Mouse (Mus musculus): Measurements from ENCODE around the gene Foxi2. TPM values are rescaled to one million over a fixed set of nuclear protein-coding genes. Genes with fewer than 3 reads are reported as not detected.

Gene Foxi2
- 4.1 and 6.9 TPM in 2 replicates for polyA plus RNA-seq (2016; fragmentation: Nextera tagmentation; extraction: Ambion mirVana)

DNA sequence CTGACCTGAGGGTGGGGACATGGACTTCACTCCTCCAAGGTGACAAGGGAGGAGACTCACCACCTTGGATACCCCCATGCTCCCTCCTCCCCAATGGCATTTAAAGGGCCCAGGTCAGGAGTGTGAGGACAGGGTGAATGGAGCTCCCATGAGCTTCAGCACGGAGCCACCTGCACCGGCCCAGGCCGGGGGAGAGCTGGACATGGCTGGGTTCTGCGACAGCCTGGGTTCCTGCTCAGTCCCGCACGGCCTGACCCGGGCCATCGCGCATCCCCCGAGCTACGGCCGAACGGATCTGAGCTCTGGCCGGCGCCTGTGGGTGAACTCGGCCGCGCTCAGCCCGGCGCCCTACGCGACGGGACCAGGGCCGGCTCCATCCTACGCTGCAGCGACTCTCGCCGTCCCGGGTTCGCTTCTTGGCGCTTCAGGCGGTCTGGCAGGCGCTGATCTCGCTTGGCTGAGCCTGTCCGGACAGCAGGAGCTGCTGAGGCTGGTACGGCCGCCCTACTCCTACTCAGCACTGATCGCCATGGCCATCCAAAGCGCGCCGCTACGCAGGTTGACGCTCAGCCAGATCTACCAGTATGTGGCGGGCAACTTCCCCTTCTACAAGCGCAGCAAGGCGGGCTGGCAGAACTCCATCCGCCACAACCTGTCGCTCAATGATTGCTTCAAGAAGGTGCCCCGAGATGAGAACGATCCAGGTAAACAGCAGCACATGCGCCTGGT is at the start of gene Foxi2:
Foxi2 (plus strand) TSS at position 72 of the 729 bp plus-strand sequence.
- H3K27ac ChIP-seq: no peak within 1 kb of the TSS
- no peaks in the 10 kb centered on the region for H3K9me3 ChIP-seq
- peaks cover 66% of the 10 kb centered on the region for H3K27me3 ChIP-seq (ENCODE audit: insufficient read depth, poor library complexity, severe bottlenecking)
- peaks cover 12% of the 10 kb centered on the region for H3K4me1 ChIP-seq (replicated peaks)
- H3K4me3 ChIP-seq: peak within 1 kb of the TSS; percentile 50
- WGBS: 2% methylated on average over 51 of the region's 51 CpGs
- peak; percentile 33 for DNase-seq (ENCODE audit: low spot score)
- no peaks in the 10 kb centered on the region for H3K36me3 ChIP-seq

- H3K4me1 ChIP-seq (replicated peaks): no peaks in the 10 kb centered on the region
- no peaks in the 10 kb centered on the region for H3K9me3 ChIP-seq
- no peaks in the 10 kb centered on the region for H3K27me3 ChIP-seq (ENCODE audit: insufficient read depth, poor library complexity, severe bottlenecking)
- DNase-seq (ENCODE audit: low spot score): no peak
- WGBS: 93% methylated on average over 5 of the region's 5 CpGs
- no peak overlapping the region for H3K4me3 ChIP-seq
- no peaks in the 10 kb centered on the region for H3K36me3 ChIP-seq
- H3K27ac ChIP-seq: no peak overlapping the region
These were observed 45.5 kb upstream of the Foxi2 start for GRCm38 (mm10) chr7:135364606-135365005.

DNA sequence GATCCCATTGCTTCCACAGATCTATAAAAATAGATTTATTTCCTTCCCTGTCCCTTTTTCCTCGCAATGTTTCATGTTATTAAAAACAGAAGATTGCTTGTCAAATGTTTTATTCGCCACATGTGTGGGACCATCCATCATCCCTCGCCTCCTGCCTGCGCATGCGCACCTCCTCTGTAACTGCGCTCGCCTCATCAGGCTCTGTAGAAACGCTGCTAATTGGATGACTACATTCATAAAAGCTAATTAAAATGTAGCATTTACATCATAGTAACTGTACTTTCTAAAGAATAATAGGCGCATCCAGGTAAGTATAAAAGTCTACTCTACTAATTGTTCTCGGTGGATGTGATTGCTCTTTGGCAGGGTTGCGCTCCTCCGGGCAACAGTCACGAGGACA is 34.1 kb upstream of the Foxi2 start:
- no peak for DNase-seq (ENCODE audit: low spot score)
- WGBS: 93% methylated on average over 13 of the region's 13 CpGs
- no peaks in the 10 kb centered on the region for H3K36me3 ChIP-seq
- no peak overlapping the region for H3K27ac ChIP-seq
- H3K9me3 ChIP-seq: no peaks in the 10 kb centered on the region
- peaks cover 10% of the 10 kb centered on the region; the same call in 1 of the 2 replicates for H3K27me3 ChIP-seq (ENCODE audit: insufficient read depth, poor library complexity, severe bottlenecking)
- no peak overlapping the region for H3K4me3 ChIP-seq
- H3K4me1 ChIP-seq (replicated peaks): 0 out of 2 replicates have a peak, but pooled peaks cover 4% of the 10 kb centered on the region

DNA sequence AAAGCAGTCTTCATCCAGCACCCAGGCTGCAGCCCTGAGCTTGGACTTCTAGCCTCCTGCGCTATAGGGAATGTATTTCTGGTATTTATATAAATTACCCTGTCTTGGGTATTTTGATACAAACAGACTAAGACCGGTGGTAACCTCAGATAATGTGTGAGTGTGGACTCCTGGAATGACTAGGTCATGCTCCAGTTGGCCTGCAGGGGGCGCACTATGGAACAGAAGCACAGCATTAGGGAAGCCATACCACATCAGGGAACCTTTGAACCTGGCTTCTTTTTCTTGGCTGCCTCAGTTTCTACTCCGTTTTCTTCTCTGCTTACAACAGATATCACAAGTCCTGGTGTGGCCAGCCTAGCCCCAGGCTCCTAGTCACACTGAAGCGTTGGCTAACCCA is 33.2 kb upstream of the Foxi2 start:
- DNase-seq (ENCODE audit: low spot score): peak; percentile 24

GRCm38 (mm10) chr7:135378331-135378730 is 31.8 kb upstream of the Foxi2 start:
- H3K27ac ChIP-seq: no peak overlapping the region
- WGBS: 90% methylated on average over 5 of the region's 5 CpGs
- 0 out of 2 replicates have a peak, but pooled peaks cover 4% of the 10 kb centered on the region for H3K4me1 ChIP-seq (replicated peaks)
- peaks cover 20% of the 10 kb centered on the region; the same call in 1 of the 2 replicates for H3K27me3 ChIP-seq (ENCODE audit: insufficient read depth, poor library complexity, severe bottlenecking)
- no peak for DNase-seq (ENCODE audit: low spot score)
- no peaks in the 10 kb centered on the region for H3K9me3 ChIP-seq
- H3K36me3 ChIP-seq: no peaks in the 10 kb centered on the region
- no peak overlapping the region for H3K4me3 ChIP-seq

More for the DNA sequence above, 33.2 kb upstream of the Foxi2 start:
- Histone ChIP-seq H3K4me1 (replicated peaks) (0 out of 2 replicates have a peak, but pooled peaks cover 4% of the 10 kb centered on the region), H3K4me3 (no peak overlapping the region), H3K27ac (no peak overlapping the region), H3K9me3 (no peaks in the 10 kb centered on the region), H3K36me3 (no peaks in the 10 kb centered on the region), H3K27me3 (ENCODE audit: insufficient read depth, poor library complexity, severe bottlenecking) (peaks cover 15% of the 10 kb centered on the region; the same call in 1 of the 2 replicates)
- 64% methylated on average over 5 of the region's 5 CpGs for WGBS

DNA sequence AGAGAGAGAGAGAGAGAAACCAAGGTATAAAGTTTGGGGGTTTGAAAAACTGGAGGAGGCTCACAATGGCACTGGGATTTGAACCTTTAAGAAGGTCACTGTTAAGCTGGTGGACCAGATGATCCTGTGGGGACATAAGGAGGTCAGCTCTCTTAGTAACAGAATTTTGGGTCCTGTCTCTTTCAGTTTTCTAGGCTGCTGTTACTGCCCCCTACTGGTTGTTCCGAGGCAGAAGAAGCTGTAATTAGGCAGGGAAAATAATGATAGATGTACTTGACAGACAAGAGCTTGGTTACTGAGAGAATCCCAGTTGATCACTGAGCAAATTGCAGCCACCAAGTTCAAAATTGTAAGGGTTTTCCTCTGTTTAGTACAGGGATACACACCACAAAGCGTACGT is 21.1 kb upstream of the Foxi2 start:
- Histone ChIP-seq H3K4me3 (no peak overlapping the region), H3K9me3 (0 out of 2 replicates have a peak, but pooled peaks cover 9% of the 10 kb centered on the region), H3K4me1 (replicated peaks) (peaks cover 11% of the 10 kb centered on the region), H3K27me3 (ENCODE audit: insufficient read depth, poor library complexity, severe bottlenecking) (peaks cover 44% of the 10 kb centered on the region), H3K27ac (no peak overlapping the region), H3K36me3 (no peaks in the 10 kb centered on the region)
- DNase-seq (ENCODE audit: low spot score): no peak
- WGBS: 65% methylated on average over 3 of the region's 3 CpGs

DNA sequence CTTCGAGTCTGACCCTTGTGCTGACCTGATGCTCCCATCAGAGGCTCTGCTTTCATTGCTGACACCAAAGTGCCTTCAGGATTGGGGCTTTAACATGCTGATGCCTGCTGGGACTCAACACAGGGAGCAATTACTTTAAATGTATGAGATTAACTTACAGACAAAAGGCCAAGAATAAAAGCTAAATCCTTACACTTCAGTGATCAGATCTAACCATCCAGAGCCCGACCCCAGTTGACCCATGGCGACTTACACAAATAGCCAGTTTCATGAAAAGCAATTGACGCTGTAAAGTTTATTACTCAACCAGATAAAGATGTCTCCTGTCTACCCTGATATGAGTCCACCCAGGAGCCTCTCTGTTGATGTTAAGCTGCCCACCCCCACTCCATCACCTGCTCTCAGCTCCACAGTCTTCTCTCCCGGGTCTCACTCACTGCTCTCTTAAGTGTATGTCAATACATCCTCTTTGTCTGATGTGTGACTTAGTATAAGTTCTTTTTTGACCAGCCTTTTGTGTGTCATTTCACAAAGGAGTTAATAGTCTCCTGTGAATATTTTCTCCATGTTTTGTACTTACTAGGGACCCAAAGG is 17.1 kb upstream of the Foxi2 start:
- no peak overlapping the region for H3K4me3 ChIP-seq
- WGBS: 12% methylated on average over 5 of the region's 5 CpGs
- H3K27me3 ChIP-seq (ENCODE audit: insufficient read depth, poor library complexity, severe bottlenecking): peaks cover 71% of the 10 kb centered on the region
- H3K36me3 ChIP-seq: no peaks in the 10 kb centered on the region
- peaks cover 11% of the 10 kb centered on the region for H3K4me1 ChIP-seq (replicated peaks)
- no peak for DNase-seq (ENCODE audit: low spot score)
- H3K27ac ChIP-seq: no peak overlapping the region
- H3K9me3 ChIP-seq: no peaks in the 10 kb centered on the region

DNA sequence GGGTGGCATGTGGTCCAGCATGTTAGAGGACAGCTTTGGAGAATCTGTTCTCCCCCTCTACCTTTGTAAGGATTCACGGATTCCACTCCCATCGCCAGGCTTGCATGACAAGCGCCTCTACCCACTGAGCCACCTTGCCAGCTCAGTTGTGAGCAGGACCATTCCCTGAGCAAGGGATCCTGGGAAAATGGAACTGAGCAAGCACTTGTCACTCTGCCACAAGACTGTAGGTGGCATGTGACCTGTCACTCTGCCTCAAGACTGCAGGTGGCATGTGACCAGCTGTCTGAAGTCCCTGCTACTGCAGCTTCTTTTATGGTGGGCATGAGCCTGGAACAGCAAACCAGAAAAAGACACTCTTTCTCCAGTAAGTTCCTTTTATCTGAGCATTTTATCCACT is 15.7 kb upstream of the Foxi2 start:
- 92% methylated on average over 3 of the region's 3 CpGs for WGBS
- peaks cover 68% of the 10 kb centered on the region for H3K27me3 ChIP-seq (ENCODE audit: insufficient read depth, poor library complexity, severe bottlenecking)

DNA sequence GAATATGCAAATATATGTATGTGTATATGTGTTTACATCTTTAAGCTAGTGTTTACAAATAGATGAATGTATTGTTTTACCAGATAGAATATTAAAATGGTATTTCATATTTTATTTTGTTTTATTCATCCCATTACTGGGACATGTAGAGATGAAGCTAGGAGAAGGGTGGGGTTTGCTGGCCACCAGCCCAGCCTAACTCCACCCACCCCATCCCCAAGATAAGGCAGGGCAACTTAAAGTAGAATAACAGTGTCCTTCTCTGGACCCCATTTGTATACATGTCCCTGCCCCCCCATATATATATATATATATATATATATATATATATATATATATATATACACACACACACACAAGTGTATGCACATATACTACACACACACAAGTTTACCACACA is 14.9 kb upstream of the Foxi2 start:
- peaks cover 11% of the 10 kb centered on the region for H3K4me1 ChIP-seq (replicated peaks)
- H3K9me3 ChIP-seq: no peaks in the 10 kb centered on the region
- peaks cover 68% of the 10 kb centered on the region for H3K27me3 ChIP-seq (ENCODE audit: insufficient read depth, poor library complexity, severe bottlenecking)
- H3K36me3 ChIP-seq: no peaks in the 10 kb centered on the region
- no peak overlapping the region for H3K27ac ChIP-seq
- DNase-seq (ENCODE audit: low spot score): no peak
- H3K4me3 ChIP-seq: no peak overlapping the region

More for the DNA sequence above, 15.7 kb upstream of the Foxi2 start:
- Histone ChIP-seq H3K4me1 (replicated peaks) (peaks cover 11% of the 10 kb centered on the region), H3K36me3 (no peaks in the 10 kb centered on the region), H3K9me3 (no peaks in the 10 kb centered on the region), H3K27ac (no peak overlapping the region), H3K4me3 (no peak overlapping the region)
- DNase-seq (ENCODE audit: low spot score): no peak

DNA sequence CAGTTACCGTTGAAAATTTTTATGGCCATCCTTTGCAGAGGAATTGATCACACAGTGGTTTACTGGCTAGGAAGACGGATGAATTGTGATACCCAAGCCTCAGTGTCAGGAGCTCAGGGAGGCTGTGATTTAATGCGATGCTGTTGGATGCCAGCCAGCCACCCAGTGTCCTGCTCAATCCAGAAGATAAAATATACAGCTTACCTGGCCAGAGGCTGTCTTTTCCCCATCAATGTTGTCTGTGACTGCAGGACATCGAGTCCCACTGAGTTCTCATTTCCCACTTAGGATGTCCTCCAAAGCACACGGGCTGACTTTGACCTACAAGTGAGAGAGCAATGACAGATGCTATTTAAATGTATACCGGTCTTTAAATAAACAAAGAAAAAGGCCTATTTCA is 13.0 kb upstream of the Foxi2 start:
- no peak for DNase-seq (ENCODE audit: low spot score)
- Histone ChIP-seq H3K4me3 (no peak overlapping the region), H3K4me1 (replicated peaks) (peaks cover 11% of the 10 kb centered on the region), H3K27ac (no peak overlapping the region), H3K9me3 (no peaks in the 10 kb centered on the region), H3K27me3 (ENCODE audit: insufficient read depth, poor library complexity, severe bottlenecking) (peaks cover 64% of the 10 kb centered on the region), H3K36me3 (no peaks in the 10 kb centered on the region)
- 68% methylated on average over 6 of the region's 6 CpGs for WGBS

GRCm38 (mm10) chr7:135397874-135398273 is 12.2 kb upstream of the Foxi2 start:
- Histone ChIP-seq H3K4me3 (no peak overlapping the region), H3K27me3 (ENCODE audit: insufficient read depth, poor library complexity, severe bottlenecking) (peaks cover 69% of the 10 kb centered on the region), H3K36me3 (no peaks in the 10 kb centered on the region), H3K27ac (no peak overlapping the region), H3K4me1 (replicated peaks) (peaks cover 8% of the 10 kb centered on the region), H3K9me3 (no peaks in the 10 kb centered on the region)
- DNase-seq (ENCODE audit: low spot score): no peak
- WGBS: 50% methylated on average over 5 of the region's 5 CpGs

GRCm38 (mm10) chr7:135403416-135403815 is 6.7 kb upstream of the Foxi2 start:
- WGBS: 15% methylated on average over 5 of the region's 5 CpGs
- H3K9me3 ChIP-seq: no peaks in the 10 kb centered on the region
- no peaks in the 10 kb centered on the region for H3K4me1 ChIP-seq (replicated peaks)
- no peak overlapping the region for H3K4me3 ChIP-seq
- H3K27ac ChIP-seq: no peak overlapping the region
- peak; percentile 70 for DNase-seq (ENCODE audit: low spot score)
- no peaks in the 10 kb centered on the region for H3K36me3 ChIP-seq
- H3K27me3 ChIP-seq (ENCODE audit: insufficient read depth, poor library complexity, severe bottlenecking): peaks cover 57% of the 10 kb centered on the region

DNA sequence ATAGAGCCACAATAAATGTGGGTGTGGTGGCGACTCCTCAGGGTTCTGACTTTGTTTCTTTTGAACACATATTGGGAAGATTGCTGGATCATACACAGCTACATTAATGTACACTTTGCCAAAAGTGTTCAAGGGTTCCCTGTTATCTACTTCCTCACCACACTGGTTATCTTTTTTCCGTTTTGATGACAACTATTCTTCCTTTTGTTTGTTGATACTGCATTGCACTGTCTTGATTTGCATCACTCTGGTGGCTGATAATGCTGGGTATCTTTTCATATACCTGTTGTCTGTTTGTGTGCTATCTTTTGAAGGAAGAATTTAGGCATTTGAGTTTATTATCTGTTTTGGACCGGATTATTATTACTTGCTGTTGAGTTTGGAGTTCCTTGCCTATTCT is 3.3 kb upstream of the Foxi2 start:
- Histone ChIP-seq H3K4me3 (no peak overlapping the region), H3K36me3 (no peaks in the 10 kb centered on the region), H3K4me1 (replicated peaks) (peaks cover 12% of the 10 kb centered on the region), H3K9me3 (no peaks in the 10 kb centered on the region), H3K27me3 (ENCODE audit: insufficient read depth, poor library complexity, severe bottlenecking) (peaks cover 66% of the 10 kb centered on the region), H3K27ac (no peak overlapping the region)
- 81% methylated on average over 3 of the region's 3 CpGs for WGBS
- DNase-seq (ENCODE audit: low spot score): no peak

Data from hindbrain, embryonic 10.5 days (tissue).